Mouse (Mus musculus): Measurements from ENCODE around the gene Slc16a13.

GRCm38 (mm10) chr11:70208778-70209388, 12.0 kb downstream of the Slc16a13 start:
- TF ChIP-seq POLR2A (IDR thresholded peaks at IDR 0.05; ENCODE audit: control insufficient read depth, extremely low read depth, insufficient read depth, low read length, poor library complexity) (no peak), CTCF (IDR thresholded peaks at IDR 0.05; ENCODE audit: borderline replicate concordance, control insufficient read depth, extremely low read depth, insufficient read depth, low read length, poor library complexity) (no peak)

All from thymus, adult 2 months (tissue).